Mouse (Mus musculus) forelimb bud, embryonic 11.5 days (tissue): Measurements from ENCODE around the gene Ttc8.
"Not testable (repeated sequence)": the region's sequence is repeated elsewhere in the genome, so short reads cannot be mapped to it uniquely, and the experiment has no call there.

Source experiments
- DNase-seq: peaks from one replicate; pipeline ENCODE4 v3.0.0-alpha.2; 2012; ENCODE audit warnings: low read depth, low spot score

Ttc8 gene

GRCm38 (mm10) chr12:98920194-98920991, at the start of gene Ttc8:
Gene Ttc8 (plus strand): TSS chr12:98920574.
- peak; percentile 90 for DNase-seq

GRCm38 (mm10) chr12:98872836-98873235, 47.5 kb upstream of the Ttc8 start:
- no peak for DNase-seq

- no peak for DNase-seq
These were observed 45.2 kb upstream of the Ttc8 start for GRCm38 (mm10) chr12:98875216-98875615.

- no peak for DNase-seq
These were observed 41.7 kb upstream of the Ttc8 start for GRCm38 (mm10) chr12:98878693-98879092.

- no peak for DNase-seq
These were observed 38.6 kb upstream of the Ttc8 start for GRCm38 (mm10) chr12:98881796-98882195.

- DNase-seq: no peak
These were observed 35.9 kb upstream of the Ttc8 start for GRCm38 (mm10) chr12:98884515-98884914.

- no peak for DNase-seq
These were observed 23.6 kb upstream of the Ttc8 start for GRCm38 (mm10) chr12:98896761-98897160.

GRCm38 (mm10) chr12:98899676-98900075, 20.7 kb upstream of the Ttc8 start:
- no peak for DNase-seq

GRCm38 (mm10) chr12:98900341-98900880, 20.0 kb upstream of the Ttc8 start:
- DNase-seq: peak; percentile 16

- DNase-seq: peak; percentile 68
These were observed 19.2 kb upstream of the Ttc8 start, which contains the start of gene Eml5 for GRCm38 (mm10) chr12:98900881-98901801. Gene Eml5 (minus strand): TSS chr12:98901484.

- no peak for DNase-seq
These were observed 14.9 kb upstream of the Ttc8 start for GRCm38 (mm10) chr12:98905466-98905865.

GRCm38 (mm10) chr12:98910096-98910495, 10.3 kb upstream of the Ttc8 start:
- DNase-seq: no peak

GRCm38 (mm10) chr12:98931174-98931573, 10.8 kb downstream of the Ttc8 start:
- DNase-seq: no peak

GRCm38 (mm10) chr12:98932441-98932840, 12.1 kb downstream of the Ttc8 start:
- DNase-seq: no peak

GRCm38 (mm10) chr12:98932856-98933255, 12.5 kb downstream of the Ttc8 start:
- DNase-seq: no peak

GRCm38 (mm10) chr12:98951295-98951694, 30.9 kb downstream of the Ttc8 start:
- not testable (repeated sequence) for DNase-seq

- DNase-seq: no peak
These were observed 36.6 kb downstream of the Ttc8 start for GRCm38 (mm10) chr12:98956951-98957350.

- no peak for DNase-seq
These were observed 37.1 kb downstream of the Ttc8 start for GRCm38 (mm10) chr12:98957455-98957854.

GRCm38 (mm10) chr12:98961008-98961407, 40.6 kb downstream of the Ttc8 start:
- no peak for DNase-seq

- DNase-seq: no peak
These were observed 41.0 kb downstream of the Ttc8 start for GRCm38 (mm10) chr12:98961415-98961814.

- no peak for DNase-seq
These were observed 45.2 kb downstream of the Ttc8 start for GRCm38 (mm10) chr12:98965441-98966135.
